Mouse (Mus musculus) forebrain, embryonic 14.5 days (tissue): ENCODE measurements around the gene Hnrnpf. TPM values are rescaled to one million over a fixed set of nuclear protein-coding genes. Genes with fewer than 3 reads are reported as not detected.

Experiments
- ATAC-seq: fragments of 200-750 bp; cut with Nextera tagmentation; 2 replicates; pipeline ENCODE4 v1.8.0; 2017; ENCODE audit warnings: mild to moderate bottlenecking, moderate library complexity
- DNase-seq: peaks from one replicate; pipeline ENCODE4 v3.0.0-alpha.2; 2015; ENCODE audit warnings: low spot score
- H3K27ac ChIP-seq: fragments of 300-500 bp; sonication (generic); 2 replicates; pipeline ENCODE4 v1.5.1; 2014; ENCODE audit warnings: low read depth, mild to moderate bottlenecking, control low read depth, low read length, moderate library complexity
- H3K27me3 ChIP-seq: fragments of 300-500 bp; sonication (generic); replicated peaks from 2 replicates; pipeline ENCODE4 v1.6.1; 2014; ENCODE audit warnings: low read length, control low read depth, mixed read lengths; ENCODE audit not compliant: control insufficient read depth, insufficient read depth
- H3K36me3 ChIP-seq: fragments of 300-500 bp; sonication (generic); 2 replicates; pipeline ENCODE4 v1.6.1; 2014; ENCODE audit warnings: low read length, control low read depth; ENCODE audit not compliant: control insufficient read depth, insufficient read depth
- H3K4me1 ChIP-seq: fragments of 300-500 bp; sonication (generic); 2 replicates; pipeline ENCODE4 v1.6.1; 2014; ENCODE audit warnings: antibody characterized with exemption, low read length, control low read depth; ENCODE audit not compliant: control insufficient read depth, insufficient read depth
- H3K4me2 ChIP-seq: fragments of 300-500 bp; sonication (generic); 2 replicates; pipeline ENCODE4 v1.6.1; 2014; ENCODE audit warnings: mild to moderate bottlenecking, control low read depth, low read length
- H3K4me3 ChIP-seq: fragments of 300-500 bp; sonication (generic); 2 replicates; pipeline ENCODE4 v1.5.1; 2014; ENCODE audit warnings: low read depth, low read length, control low read depth
- H3K9ac ChIP-seq: fragments of 300-500 bp; sonication (generic); 2 replicates; pipeline ENCODE4 v1.6.1; 2014; ENCODE audit warnings: mild to moderate bottlenecking, low read length, control low read depth, moderate library complexity
- H3K9me3 ChIP-seq: fragments of 300-500 bp; sonication (generic); replicated peaks from 2 replicates; pipeline ENCODE4 v1.6.1; 2016; ENCODE audit warnings: low read length, control low read depth, mixed read lengths; ENCODE audit not compliant: control insufficient read depth
- WGBS: fragments of 180-500 bp; shearing (Covaris S2); extraction: QIAGEN DNeasy Blood & Tissue Kit; methylation state at CpG from one replicate; pipeline ENCODE4 v1.1.7; 2014; 5-methylcytosine and 5-hydroxymethylcytosine counted together
- microRNA-seq: library from miRNA; unstranded; fragments of <30 nt; microRNA quantifications from one replicate; pipeline ENCODE4, GENCODE M21; 2016
- polyA plus RNA-seq: library from polyadenylated mRNA; unstranded; fragments of >200 nt; fragmentation: Nextera tagmentation; extraction: Ambion mirVana; gene quantifications from 2 replicates; pipeline ENCODE4 v1.2.1, GENCODE M21; 2014

The Hnrnpf gene
- polyA plus RNA-seq, 1 experiment from 2014 or later, result 433 TPM

- no peak overlapping the region for H3K27ac ChIP-seq
- H3K9me3 ChIP-seq, result no peaks in the 10 kb centered on the region
- H3K4me2 ChIP-seq, result no peak overlapping the region
- H3K27me3 ChIP-seq, result no peaks in the 10 kb centered on the region
- no peaks in the 10 kb centered on the region for H3K4me1 ChIP-seq
- H3K4me3 ChIP-seq, result no peak overlapping the region
- no peak for ATAC-seq
- 78% methylated on average over 10 of the region's 10 CpGs for WGBS
- no peaks in the 10 kb centered on the region for H3K36me3 ChIP-seq
- no peak for DNase-seq
- no peak overlapping the region for H3K9ac ChIP-seq
Measured at GRCm38 (mm10) chr6:117942769-117943168, 42.6 kb downstream of the Hnrnpf start.

DNA sequence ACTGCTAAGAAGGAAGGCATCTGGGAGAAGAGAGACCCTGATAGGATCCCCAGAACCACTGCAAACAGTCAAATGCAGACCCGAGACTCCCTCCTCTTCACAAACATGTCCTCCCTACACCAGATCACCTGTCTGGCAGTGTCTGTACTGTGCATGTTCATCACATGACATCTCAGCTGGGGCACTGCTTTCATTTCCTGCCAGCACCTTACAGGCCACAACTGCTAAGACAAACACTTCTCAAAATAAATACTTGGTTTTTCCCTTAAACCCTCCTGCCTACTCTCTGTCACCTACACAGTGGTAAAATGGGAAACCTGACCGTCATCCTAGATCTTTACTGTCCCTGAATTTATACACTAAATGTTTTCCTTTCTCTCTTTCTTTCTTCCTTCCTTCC lies 43.8 kb downstream of the Hnrnpf start:
- Histone ChIP-seq H3K27ac (no peak overlapping the region), H3K9me3 (no peaks in the 10 kb centered on the region), H3K36me3 (no peaks in the 10 kb centered on the region), H3K27me3 (no peaks in the 10 kb centered on the region), H3K4me3 (no peak overlapping the region), H3K4me2 (no peak overlapping the region), H3K4me1 (no peaks in the 10 kb centered on the region), H3K9ac (no peak overlapping the region)
- DNase-seq (no peak), ATAC-seq (no peak)
- 94% methylated on average over 2 of the region's 2 CpGs for WGBS

DNA sequence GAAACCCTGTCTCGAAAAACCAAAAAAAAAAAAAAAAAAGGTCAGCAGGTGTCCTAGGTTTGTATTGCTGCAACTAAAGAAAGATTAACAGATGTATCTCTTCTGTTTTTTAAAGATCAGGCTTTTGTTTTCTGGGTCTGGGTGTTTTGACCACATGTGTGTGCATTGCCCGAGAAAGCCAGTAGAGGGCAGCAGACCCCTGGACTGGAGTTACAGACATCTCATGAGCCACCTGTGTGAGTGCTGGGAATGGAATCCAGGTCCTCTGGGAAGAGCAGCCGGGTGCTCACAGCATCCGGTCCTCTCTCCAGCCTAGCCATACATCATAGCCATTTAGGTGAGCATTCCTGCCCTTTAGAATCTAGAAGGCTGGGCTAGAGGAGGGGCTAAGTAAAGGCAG lies 52.2 kb downstream of the Hnrnpf start:
- no peak for DNase-seq
- WGBS, result 86% methylated on average over 4 of the region's 4 CpGs
- Histone ChIP-seq H3K4me2 (no peak overlapping the region), H3K27me3 (no peaks in the 10 kb centered on the region), H3K9ac (no peak overlapping the region), H3K9me3 (no peaks in the 10 kb centered on the region), H3K4me1 (no peaks in the 10 kb centered on the region), H3K4me3 (no peak overlapping the region), H3K36me3 (no peaks in the 10 kb centered on the region), H3K27ac (no peak overlapping the region)
- no peak for ATAC-seq

DNA sequence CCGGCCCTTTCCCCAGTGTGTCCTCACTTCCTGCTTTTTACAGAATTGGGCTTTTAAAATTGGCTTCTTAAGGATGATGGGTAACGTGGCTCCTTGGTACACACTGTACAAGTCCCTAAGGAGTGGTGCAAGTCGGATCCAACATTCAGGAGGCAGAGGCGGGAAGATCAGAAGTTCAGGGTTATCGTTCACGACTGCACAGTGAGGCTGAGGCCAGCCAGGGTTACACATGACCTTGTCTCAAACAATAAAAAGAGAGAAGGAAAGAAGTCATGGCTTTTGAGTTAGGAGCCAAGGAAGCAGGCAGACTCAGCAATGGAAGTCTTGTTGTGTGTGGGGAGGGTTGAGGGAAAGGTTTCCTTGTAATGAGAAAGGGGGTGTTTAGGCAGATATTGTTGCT lies 56.0 kb downstream of the Hnrnpf start:
- no peak overlapping the region for H3K4me3 ChIP-seq
- WGBS, result 76% methylated on average over 6 of the region's 6 CpGs
- no peak overlapping the region for H3K9ac ChIP-seq
- no peaks in the 10 kb centered on the region for H3K27me3 ChIP-seq
- no peaks in the 10 kb centered on the region for H3K36me3 ChIP-seq
- no peaks in the 10 kb centered on the region for H3K4me1 ChIP-seq
- H3K4me2 ChIP-seq, result no peak overlapping the region
- no peaks in the 10 kb centered on the region for H3K9me3 ChIP-seq
- DNase-seq, result no peak
- ATAC-seq, result no peak
- no peak overlapping the region for H3K27ac ChIP-seq

GRCm38 (mm10) chr6:117956851-117957501 lies 56.9 kb downstream of the Hnrnpf start:
- Histone ChIP-seq H3K27ac (no peak overlapping the region), H3K4me3 (no peak overlapping the region), H3K4me1 (no peaks in the 10 kb centered on the region), H3K9me3 (no peaks in the 10 kb centered on the region), H3K27me3 (no peaks in the 10 kb centered on the region), H3K36me3 (no peaks in the 10 kb centered on the region), H3K4me2 (no peak overlapping the region), H3K9ac (no peak overlapping the region)
- 21% methylated on average over 14 of the region's 14 CpGs for WGBS
- DNase-seq (peak; percentile 6), ATAC-seq (no peak)

GRCm38 (mm10) chr6:117963201-117963600 lies 63.1 kb downstream of the Hnrnpf start:
- Histone ChIP-seq H3K4me2 (no peak overlapping the region), H3K9ac (no peak overlapping the region), H3K27me3 (no peaks in the 10 kb centered on the region), H3K4me1 (no peaks in the 10 kb centered on the region), H3K27ac (no peak overlapping the region), H3K36me3 (no peaks in the 10 kb centered on the region), H3K4me3 (no peak overlapping the region), H3K9me3 (no peaks in the 10 kb centered on the region)
- ATAC-seq, result no peak
- WGBS, result 87% methylated on average over 3 of the region's 3 CpGs
- DNase-seq, result no peak

DNA sequence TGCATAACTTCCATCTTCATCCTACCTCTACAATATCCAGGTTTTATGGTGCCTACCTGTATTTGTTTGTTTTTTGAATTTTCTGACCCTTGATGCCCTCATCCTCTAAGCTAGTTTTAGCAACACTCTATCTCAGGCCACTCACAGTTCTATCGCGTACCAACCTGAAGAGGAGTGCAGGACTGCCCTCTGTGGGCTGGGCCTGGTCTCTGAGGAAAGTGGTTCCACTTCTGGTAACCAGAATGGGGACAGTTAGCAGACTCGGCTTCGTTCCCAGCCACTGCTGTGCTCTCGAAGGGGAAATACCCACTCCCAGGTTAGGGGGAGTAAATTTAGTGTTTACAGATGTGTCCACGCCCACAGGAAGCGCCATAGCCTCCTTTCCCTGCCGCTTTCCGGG lies 66.6 kb downstream of the Hnrnpf start:
- Histone ChIP-seq H3K27me3 (no peaks in the 10 kb centered on the region), H3K27ac (no peak overlapping the region), H3K4me1 (no peaks in the 10 kb centered on the region), H3K9me3 (no peaks in the 10 kb centered on the region), H3K4me3 (no peak overlapping the region), H3K4me2 (no peak overlapping the region), H3K36me3 (no peaks in the 10 kb centered on the region), H3K9ac (no peak overlapping the region)
- WGBS, result 64% methylated on average over 9 of the region's 9 CpGs
- ATAC-seq (no peak), DNase-seq (no peak)

Small RNAs within 50 kb of the gene (microRNA-seq; reads per million reads assigned to microRNA genes)
- gene Gm25535, result not detected

Other genes starting within 250 kb of the Hnrnpf start
- 244 and 252 TPM in 2 replicates for gene Zfp637, start 59.1 kb upstream of the Hnrnpf start, polyA plus RNA-seq
- 14.9 and 15.3 TPM in 2 replicates for gene Zfp239, start 38.2 kb upstream of the Hnrnpf start, polyA plus RNA-seq
- gene Fxyd4, start 37.4 kb downstream of the Hnrnpf start, polyA plus RNA-seq, result 0.75 and 1.2 TPM in 2 replicates
- 1.4 and 1.5 TPM in 2 replicates for gene Rasgef1a, start 111.1 kb downstream of the Hnrnpf start, polyA plus RNA-seq
- gene Csgalnact2, start 238.8 kb downstream of the Hnrnpf start, polyA plus RNA-seq, result 10.7 and 11.3 TPM in 2 replicates